Mouse (Mus musculus) kidney, adult 2 months (tissue): ENCODE measurements around the gene Astn1.

Source experiments
- CTCF ChIP-seq: fragments of 200-500 bp; conservative IDR thresholded peaks from 2 replicates; pipeline ENCODE4 v1.5.1; 2011; ENCODE audit warnings: low read depth, mild to moderate bottlenecking, control low read depth, low read length, moderate library complexity, mixed read lengths; ENCODE audit not compliant: insufficient read depth, insufficient read length
- POLR2A ChIP-seq: fragments of 200-500 bp; IDR thresholded peaks from one replicate; pipeline ENCODE4 v1.6.1; 2011; ENCODE audit warnings: low read depth, low read length, control low read depth

DNA sequence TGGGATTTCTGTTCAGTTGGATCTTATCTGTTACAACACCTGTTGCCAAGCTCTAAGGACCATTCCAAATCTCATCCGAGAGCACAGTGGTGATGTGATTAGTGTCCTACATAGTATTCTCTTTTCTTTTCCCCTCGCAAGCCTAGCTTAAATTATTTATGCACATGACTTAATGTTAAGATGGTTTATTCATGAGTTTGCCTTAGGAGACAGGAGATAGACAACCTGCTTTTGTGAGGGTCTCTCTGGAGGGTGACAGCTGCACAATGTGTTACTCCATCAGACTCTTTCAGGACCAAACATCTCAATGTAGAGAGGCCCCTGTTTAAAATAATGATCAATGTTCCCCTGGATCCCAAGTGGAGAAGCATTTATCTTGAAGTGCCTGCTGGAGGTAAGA is 33.2 kb upstream of the Astn1 start:
- TF ChIP-seq CTCF (no peak), POLR2A (no peak)
